Mouse (Mus musculus): ENCODE measurements at regions not wholly inside any gene's neighbourhood (a gene's known extent, or its start where the extent isn't known, plus 50 kb on each side); places are given as distances from the start of the nearest gene placed in this dataset.

- TF ChIP-seq ZNF384 (IDR thresholded peaks at IDR 0.05; ENCODE audit: low read depth, low read length) (no peak), ZC3H11A (IDR thresholded peaks at IDR 0.05; ENCODE audit: borderline replicate concordance, low read depth, low read length) (no peak), HCFC1 (IDR thresholded peaks at IDR 0.05; ENCODE audit: borderline replicate concordance, insufficient read depth, low read length) (no peak), CHD2 (IDR thresholded peaks at IDR 0.05; ENCODE audit: low read depth, low read length) (no peak)
Observed at GRCm38 (mm10) chr10:57324226-57324625, 162.0 kb upstream of the Hsf2 start.
